Mouse (Mus musculus) v-Abl transformed pro-B cells (cell line): ENCODE measurements at regions not wholly inside any gene's neighbourhood (a gene's known extent, or its start where the extent isn't known, plus 50 kb on each side); places are given as distances from the start of the nearest gene placed in this dataset.
"Not testable (repeated sequence)": the region's sequence is repeated elsewhere in the genome, so short reads cannot be mapped to it uniquely, and the experiment has no call there.

Source experiments
- in situ Hi-C, 2 experiments: fragments of 400-800 bp; cut with MboI; formaldehyde crosslinking; loops; one replicate each; pipeline ENCODE4 v1.15.1; 2025; ENCODE audit not compliant: unreplicated experiment in 2 of 2

GRCm38 (mm10) chr9:78769168-78769567, 153.8 kb downstream of the Cd109 start:
- in situ Hi-C loops = loop anchor here in 1 of 2 experiments (5.0 to 10.0 kb wide), 2 partner anchors 948 to 1256 kb away; partner anchors contain the start of gene Col12a1

GRCm38 (mm10) chr9:78773936-78774335, 158.6 kb downstream of the Cd109 start:
- in situ Hi-C loops = loop anchor here in 1 of 2 experiments (5.0 to 10.0 kb wide), 2 partner anchors 943 to 1251 kb away; partner anchors contain the start of gene Col12a1

GRCm38 (mm10) chr9:78775462-78775861, 160.1 kb downstream of the Cd109 start:
- in situ Hi-C loops = loop anchor here in 1 of 2 experiments (10.0 kb wide), 1 partner anchor 1249 kb away; no protein-coding TSS in a partner anchor

DNA sequence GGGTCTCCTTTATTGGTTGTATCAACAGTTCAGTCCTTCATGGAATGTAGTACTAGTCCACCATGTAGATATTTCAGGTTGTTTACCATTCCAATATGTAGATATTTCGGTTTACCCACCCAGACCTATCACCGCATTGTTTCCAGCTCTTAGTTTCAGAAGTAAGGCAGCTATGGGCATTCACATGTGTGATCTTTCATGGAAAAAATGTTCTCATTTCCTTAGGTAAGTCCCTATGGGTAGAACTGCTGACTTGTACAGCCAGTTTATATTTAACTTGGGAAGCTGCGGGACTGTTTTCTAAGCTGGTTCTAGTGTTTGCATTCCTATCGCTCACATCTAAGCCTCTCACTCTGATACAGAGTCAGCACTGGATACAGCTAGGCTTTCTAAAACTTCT, 165.2 kb downstream of the Cd109 start:
- in situ Hi-C loops = no loop called here

DNA sequence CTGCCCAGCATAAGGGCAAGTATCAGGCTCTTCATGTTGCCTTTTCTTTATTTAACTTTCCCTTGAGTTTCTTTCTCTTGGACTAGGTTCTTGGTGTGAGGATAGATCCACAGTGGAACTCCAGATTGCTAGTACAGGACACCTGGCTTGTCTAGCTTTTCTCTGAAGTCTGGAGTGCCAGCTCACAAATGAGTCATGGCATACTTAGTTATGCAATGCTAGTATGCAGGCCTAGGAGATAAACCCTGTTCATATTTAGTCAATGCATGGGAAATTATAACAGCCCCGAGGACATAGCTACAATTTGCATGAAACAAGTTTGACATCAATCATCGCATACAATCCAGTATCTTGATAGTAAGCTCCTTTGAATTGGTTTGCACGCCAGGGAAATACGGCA, 167.0 kb downstream of the Cd109 start:
- in situ Hi-C loops = no loop called here

GRCm38 (mm10) chr9:78782860-78783259, 167.5 kb downstream of the Cd109 start:
- in situ Hi-C loops = no loop called here

DNA sequence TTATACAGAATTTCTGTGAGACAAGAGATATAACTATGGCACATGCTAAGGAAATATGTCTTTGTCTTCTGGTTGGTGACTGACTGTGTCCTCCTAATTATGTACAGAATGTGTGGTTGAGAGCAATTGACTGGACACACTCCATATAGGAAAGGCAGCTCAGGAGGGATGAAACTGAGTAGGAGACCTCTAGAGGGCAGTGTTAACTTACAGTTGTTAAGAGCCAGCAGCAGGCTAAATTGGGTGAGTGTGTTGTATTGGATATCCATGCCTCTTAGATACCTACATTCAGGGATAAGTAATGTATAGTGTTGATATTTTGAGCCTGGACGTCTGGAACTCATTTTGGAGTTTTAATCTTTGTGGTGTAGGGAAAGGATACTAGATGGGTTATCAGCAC, 172.5 kb downstream of the Cd109 start:
- in situ Hi-C loops = no loop called here

GRCm38 (mm10) chr9:78789703-78790102, 174.4 kb downstream of the Cd109 start:
- in situ Hi-C loops = no loop called here

DNA sequence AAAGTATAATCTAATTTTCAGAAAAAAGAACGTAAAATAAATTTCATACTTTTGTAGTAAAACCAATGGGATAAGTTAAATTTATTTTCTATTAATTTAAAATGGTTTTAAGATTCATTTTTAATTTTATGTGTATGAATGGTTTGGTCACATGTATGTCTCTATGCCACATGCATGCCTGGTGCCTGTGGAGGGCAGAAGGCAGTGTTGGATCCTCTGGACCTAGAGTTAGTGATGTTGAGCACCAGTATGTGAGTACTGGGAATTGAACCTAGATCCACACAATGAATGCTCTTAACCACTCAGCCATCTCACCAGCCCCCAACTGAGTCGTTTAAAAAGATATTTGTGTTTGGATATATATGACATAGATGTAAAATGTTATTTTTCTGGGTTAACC, 174.8 kb downstream of the Cd109 start:
- in situ Hi-C loops = no loop called here

DNA sequence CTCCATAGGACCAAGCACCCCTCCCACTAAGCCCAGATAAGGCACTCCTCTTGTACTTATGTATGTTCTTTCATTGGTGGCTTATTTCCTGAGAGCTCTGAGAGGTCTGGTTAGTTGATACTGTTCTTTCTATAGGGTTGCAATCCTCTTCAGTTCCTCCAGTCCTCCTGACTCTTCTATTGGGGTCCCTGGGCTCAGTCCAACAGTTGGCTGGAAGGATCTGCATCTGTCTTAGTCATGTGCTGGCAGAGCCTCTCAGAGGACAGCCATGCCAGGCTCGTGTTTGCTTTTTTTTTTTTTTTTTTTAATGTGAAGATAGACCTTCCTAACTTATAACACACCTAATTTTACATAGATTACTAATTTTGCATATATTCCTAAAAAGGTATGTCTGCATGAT, 180.5 kb downstream of the Cd109 start:
- in situ Hi-C loops = no loop called here

- in situ Hi-C loops = no loop called here
These were observed 201.9 kb downstream of the Cd109 start for GRCm38 (mm10) chr9:78817221-78817620.

DNA sequence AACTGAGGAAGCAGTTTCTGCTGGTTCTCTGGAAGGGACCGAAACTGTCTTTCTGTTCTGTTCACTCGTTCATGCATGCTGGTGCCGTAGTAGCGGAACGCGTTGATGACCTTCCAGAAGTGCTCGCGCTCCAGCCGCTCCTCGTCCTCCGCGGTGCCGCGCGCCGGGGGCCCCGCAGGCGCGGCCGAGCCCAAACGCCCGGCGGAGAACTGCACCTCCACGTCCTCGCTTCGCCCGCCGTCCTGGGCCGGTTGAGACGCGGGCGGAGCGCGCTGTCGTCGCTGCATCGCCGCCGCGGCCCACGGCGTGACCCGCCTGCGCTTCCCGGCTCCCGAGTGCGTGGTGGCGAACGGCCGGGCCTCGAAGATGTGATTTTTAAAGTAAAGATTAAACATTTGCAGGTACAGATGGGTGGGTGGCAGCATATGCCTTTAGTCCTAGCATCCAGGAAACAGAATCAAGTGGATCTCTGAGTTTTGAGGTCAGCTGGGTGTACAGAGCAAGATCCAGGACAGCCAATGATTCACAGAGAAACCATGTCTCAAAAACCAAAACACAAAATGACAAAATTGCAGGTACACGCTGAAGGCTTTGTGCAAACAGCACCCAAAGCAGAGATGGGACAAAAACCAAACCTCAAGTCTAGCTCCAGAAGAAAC, 206.3 kb downstream of the Cd109 start:
- in situ Hi-C loops = not testable (repeated sequence)

DNA sequence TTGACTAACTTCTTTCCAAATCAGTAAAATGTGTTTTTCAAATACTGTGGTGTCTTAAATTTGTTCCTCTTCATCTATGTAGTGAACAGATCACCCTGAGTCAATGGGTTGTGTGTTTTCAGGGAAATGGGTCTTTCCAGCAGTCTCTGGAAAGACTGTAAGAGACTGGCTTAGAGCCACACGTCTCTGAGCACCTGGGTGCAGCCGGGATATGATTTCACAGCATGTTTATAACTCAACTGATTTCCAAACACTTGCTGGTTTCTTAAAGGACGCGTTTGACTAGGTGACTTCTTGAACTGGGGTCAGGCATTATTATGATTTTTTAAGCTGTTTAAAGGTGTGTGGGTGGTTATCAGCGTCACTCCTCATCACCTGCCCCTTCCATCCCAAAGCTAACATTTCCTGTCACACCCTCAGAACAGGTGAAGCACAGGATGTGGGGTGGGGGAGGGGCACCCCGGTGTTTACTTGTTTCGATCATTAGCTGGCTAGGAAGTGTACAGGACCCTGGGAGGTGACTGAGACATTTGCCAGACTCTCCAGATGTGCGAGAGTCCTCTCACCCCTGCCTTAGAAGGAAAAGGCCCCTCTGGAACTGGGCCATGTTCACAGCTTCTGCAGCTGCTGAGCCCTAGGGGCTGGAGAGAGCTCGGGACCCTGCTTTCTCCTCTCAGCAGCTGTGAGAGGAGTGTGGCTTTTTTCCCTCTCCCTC, 229.8 kb downstream of the Cd109 start:
- in situ Hi-C loops = no loop called here

DNA sequence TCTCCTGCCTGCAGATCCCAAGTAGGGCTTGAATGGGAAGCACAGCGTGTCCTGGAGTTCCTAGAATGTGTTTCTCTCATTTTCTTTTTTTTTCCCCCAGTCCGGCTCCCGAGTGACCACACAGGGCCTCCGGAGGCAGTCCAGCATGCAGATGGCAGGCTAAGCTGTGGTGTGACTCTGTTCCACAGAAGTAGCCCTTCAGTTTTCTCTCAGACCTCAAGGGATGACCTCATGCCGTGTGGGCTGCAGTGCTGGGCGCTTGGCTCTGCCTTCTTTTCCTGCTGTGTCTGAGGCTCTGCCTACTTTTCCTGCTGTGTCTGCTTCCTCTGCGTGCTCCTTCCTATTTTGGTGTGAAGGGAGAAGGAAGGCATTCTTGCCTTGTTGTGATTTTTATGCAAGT, 230.8 kb downstream of the Cd109 start:
- in situ Hi-C loops = no loop called here

DNA sequence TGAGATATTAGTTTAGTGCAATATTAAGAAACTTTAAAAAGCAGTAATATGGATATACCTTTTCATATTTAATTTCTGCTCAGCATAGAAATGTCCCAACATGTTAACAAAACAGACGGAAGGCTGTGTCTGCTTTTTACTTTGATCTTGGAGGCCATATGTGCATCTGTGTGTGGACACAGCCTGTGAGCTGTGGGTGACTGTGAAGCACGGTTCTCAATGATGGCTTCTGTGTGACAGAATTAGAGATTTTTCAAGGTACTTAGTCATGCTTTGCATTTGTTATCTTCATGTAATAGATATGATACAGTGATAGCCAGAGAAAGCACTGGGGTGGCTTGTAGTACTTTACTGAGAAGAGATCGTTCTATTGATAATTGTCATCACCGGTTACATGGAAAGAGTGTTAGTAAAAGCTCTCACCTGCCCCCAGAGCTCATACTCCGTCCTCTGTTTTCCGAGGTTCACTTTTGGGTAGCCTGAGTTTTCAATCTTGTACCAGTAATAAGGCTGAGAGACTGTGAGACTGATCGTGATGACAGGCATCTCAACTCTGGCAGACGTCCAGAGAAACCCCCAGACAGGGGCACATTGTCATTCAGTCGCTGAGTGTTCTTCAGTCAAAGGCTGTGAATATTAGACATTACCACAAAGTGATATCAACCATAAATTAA, 232.7 kb downstream of the Cd109 start:
- in situ Hi-C loops = no loop called here

DNA sequence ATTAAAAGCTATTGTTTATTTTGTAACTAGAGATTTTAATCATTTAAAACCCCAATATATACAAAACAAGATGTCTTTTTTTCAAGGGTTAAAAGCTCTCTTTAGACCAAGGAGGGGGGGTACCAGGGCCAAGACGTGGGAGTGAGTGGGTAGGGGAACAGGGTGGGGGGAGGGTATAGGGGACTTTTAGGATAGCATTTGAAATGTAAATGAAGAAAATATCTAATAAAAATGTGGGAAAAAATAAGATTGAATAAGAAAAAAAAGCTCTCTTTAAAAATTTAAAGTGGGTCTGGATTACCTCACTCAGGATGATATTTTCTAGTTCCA, 233.2 kb downstream of the Cd109 start:
- in situ Hi-C loops = not testable (repeated sequence)

- in situ Hi-C loops = no loop called here
These were observed 241.6 kb downstream of the Cd109 start for GRCm38 (mm10) chr9:78856981-78857380.

- in situ Hi-C loops = no loop called here
These were observed 244.6 kb downstream of the Cd109 start for GRCm38 (mm10) chr9:78859956-78860355.

DNA sequence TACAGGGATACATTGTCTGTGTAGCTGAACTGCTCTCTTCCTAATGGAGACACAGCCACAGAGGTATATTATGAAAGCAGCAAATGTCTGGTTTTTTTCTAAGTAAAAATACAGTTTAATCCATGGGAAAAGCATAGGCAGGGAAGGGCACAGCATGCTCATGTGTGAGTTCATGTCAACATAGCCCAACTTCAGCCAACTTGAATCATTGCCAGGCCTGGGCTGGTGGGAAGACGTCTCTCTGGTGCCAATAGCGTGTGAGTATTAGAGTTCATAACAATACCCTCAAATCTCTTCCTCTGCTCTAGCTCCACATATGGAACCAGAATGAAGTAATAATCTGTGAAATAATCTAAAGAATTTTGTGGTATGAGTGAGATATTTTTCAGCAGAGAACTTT, 257.2 kb downstream of the Cd109 start:
- in situ Hi-C loops = no loop called here

DNA sequence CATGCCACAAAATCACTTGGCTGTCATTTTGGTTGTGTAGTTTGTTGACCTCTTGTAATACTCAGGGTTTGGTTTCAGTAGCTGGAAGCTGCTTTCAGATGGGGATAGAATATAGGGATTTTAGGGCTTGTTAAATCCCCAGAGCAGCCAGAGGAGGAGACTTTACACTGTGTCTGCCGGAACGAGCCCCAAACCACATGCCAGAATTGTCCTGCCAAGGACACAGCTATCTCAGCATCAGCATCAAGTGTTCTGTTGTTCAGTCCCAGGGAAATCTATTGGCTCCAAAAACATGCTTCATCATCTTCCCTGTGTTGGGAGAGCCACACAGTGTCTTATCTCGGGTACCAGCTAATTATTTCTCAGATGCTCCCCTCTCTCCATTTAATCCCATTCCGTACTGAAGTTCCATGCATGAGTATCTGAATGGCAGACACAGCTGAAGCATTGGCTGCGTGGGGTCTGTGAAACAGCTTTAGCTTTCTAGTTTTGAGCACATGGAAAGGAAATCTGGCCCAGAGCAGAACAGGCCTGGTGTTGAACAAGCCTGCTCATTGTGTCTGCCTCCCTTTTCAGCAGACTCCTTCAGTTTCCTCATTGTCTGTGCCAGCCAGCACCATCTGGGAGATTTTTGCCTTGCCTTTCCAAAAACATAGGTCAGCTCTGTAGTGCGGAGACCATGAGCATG, 264.8 kb downstream of the Cd109 start:
- in situ Hi-C loops = no loop called here

DNA sequence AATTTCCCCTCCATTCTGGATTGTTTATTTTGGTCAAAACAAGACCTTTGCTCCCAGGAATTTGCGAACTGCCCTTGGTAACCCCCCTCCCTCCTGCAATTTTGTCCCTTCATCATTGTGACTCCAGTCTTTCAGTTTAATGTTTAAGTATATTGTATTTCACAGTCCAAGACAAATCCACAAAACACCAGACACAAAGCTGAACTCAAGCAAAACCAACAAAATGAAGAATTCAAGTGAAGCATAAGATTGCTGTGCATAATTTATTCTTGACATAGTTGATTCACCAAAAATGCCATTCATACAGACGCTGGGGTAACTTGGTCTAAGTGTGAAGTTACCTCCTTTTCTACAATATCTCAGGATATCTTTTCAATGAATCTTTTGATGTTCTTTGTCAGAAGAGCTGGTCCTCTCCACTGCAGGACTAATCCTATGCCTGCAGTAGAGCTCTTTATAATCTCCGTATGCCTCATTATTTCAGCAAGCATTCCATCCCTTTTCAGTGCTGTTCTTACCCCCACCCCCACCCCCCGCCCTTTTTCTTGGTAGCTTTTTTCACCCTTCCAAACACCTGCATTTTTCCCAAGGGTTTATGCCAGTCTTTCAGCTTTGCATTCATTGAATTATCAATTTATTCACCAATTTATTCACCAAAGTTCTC, 265.4 kb downstream of the Cd109 start:
- in situ Hi-C loops = no loop called here
